Mouse (Mus musculus) CH12.LX (cell line): ENCODE measurements around the gene Rffl. TPM values are rescaled to one million over a fixed set of nuclear protein-coding genes. Genes with fewer than 3 reads are reported as not detected.

Source experiments
- DNase-seq: peaks from one replicate; pipeline ENCODE4 v3.0.0-alpha.2; 2013; ENCODE audit errors: extremely low read depth
- H3K27ac ChIP-seq: 2 replicates; pipeline ENCODE4 v1.5.1; 2012; ENCODE audit warnings: low read depth, mild to moderate bottlenecking, control low read depth, moderate library complexity; ENCODE audit not compliant: insufficient read depth
- H3K27me3 ChIP-seq: replicated peaks from 2 replicates; pipeline ENCODE3; 2012; ENCODE audit warnings: inconsistent platforms
- H3K36me3 ChIP-seq, 2 experiments: replicated peaks in 1 of 2; 2 replicates each; pipeline versions ENCODE3 to v1.6.1; 2012; ENCODE audit warnings: inconsistent platforms in 1 of 2, low read length in 1 of 2, mild to moderate bottlenecking in 1 of 2, mixed read lengths in 1 of 2, moderate library complexity in 1 of 2; ENCODE audit not compliant: control insufficient read depth in 1 of 2, insufficient read depth in 1 of 2
- H3K4me1 ChIP-seq, 2 experiments: 2 replicates each; pipeline ENCODE4 v1.6.1; 2012; ENCODE audit warnings: inconsistent platforms in 1 of 2, moderate library complexity in 1 of 2; ENCODE audit not compliant: insufficient read depth in 2 of 2, control insufficient read depth in 1 of 2
- H3K4me2 ChIP-seq: 2 replicates; pipeline ENCODE4 v1.6.1; 2012; ENCODE audit warnings: low read depth, mild to moderate bottlenecking, control low read depth; ENCODE audit not compliant: poor library complexity, insufficient read depth, severe bottlenecking
- H3K4me3 ChIP-seq, 3 experiments: fragments of 150-350 bp in 1 of 3; sonication (generic) in 1 of 3; replicated peaks in 1 of 3; 2 replicates each; pipeline versions ENCODE3 to v1.5.1; 2011 to 2012; ENCODE audit warnings: low read depth in 2 of 3, low read length in 2 of 3, mild to moderate bottlenecking in 2 of 3, moderate library complexity in 2 of 3, control low read depth in 1 of 3, improper control_type of control experiment in 1 of 3, inconsistent platforms in 1 of 3, mixed read lengths in 1 of 3; ENCODE audit not compliant: poor library complexity in 1 of 3
- H3K79me2 ChIP-seq: replicated peaks from 2 replicates; pipeline ENCODE4 v1.6.1; 2012; ENCODE audit warnings: mild to moderate bottlenecking, moderate library complexity; ENCODE audit not compliant: control insufficient read depth, poor library complexity, insufficient read depth, severe bottlenecking; ENCODE audit errors: extremely low read depth
- H3K9ac ChIP-seq: 2 replicates; pipeline ENCODE4 v1.6.1; 2012; ENCODE audit warnings: low read depth, mild to moderate bottlenecking, control low read depth, moderate library complexity; ENCODE audit not compliant: insufficient read depth
- H3K9me3 ChIP-seq: replicated peaks from 2 replicates; pipeline ENCODE3; 2012; ENCODE audit warnings: low read length, inconsistent platforms, mixed read lengths
- BHLHE40 ChIP-seq: IDR thresholded peaks from 2 replicates; pipeline ENCODE4 v1.6.1; 2011; ENCODE audit warnings: mild to moderate bottlenecking, low read depth, low read length, improper control_type of control experiment
- CHD1 ChIP-seq: IDR thresholded peaks from 2 replicates; pipeline ENCODE4 v1.6.1; 2012; ENCODE audit warnings: low read depth, low read length, improper control_type of control experiment, inconsistent platforms
- ELF1 ChIP-seq: IDR thresholded peaks from 2 replicates; pipeline ENCODE4 v1.6.1; 2014; ENCODE audit warnings: low read depth, mild to moderate bottlenecking, inconsistent platforms, low read length, improper control_type of control experiment
- EP300 ChIP-seq: IDR thresholded peaks from 2 replicates; pipeline ENCODE4 v1.6.1; 2011; ENCODE audit warnings: low read length, improper control_type of control experiment
- ETS1 ChIP-seq: conservative IDR thresholded peaks from 2 replicates; pipeline ENCODE4 v1.6.1; 2012; ENCODE audit warnings: low read depth, mild to moderate bottlenecking, inconsistent platforms, low read length, improper control_type of control experiment, moderate library complexity
- GABPA ChIP-seq: IDR thresholded peaks from 2 replicates; pipeline ENCODE4 v1.6.1; 2012; ENCODE audit warnings: low read depth, low read length, improper control_type of control experiment, inconsistent platforms; ENCODE audit not compliant: insufficient replicate concordance
- HCFC1 ChIP-seq: IDR thresholded peaks from 2 replicates; pipeline ENCODE4 v1.6.1; 2012; ENCODE audit warnings: low read depth, mild to moderate bottlenecking, inconsistent platforms, low read length, improper control_type of control experiment
- IRF4 ChIP-seq: IDR thresholded peaks from 2 replicates; pipeline ENCODE4 v1.6.1; 2014; ENCODE audit warnings: low read depth, mild to moderate bottlenecking, inconsistent platforms, low read length, improper control_type of control experiment
- JUN ChIP-seq: IDR thresholded peaks from 2 replicates; pipeline ENCODE4 v1.6.1; 2011; ENCODE audit warnings: low read depth, mild to moderate bottlenecking, low read length, improper control_type of control experiment, moderate library complexity; ENCODE audit not compliant: insufficient read depth
- JUND ChIP-seq: conservative IDR thresholded peaks from 2 replicates; pipeline ENCODE4 v1.6.1; 2011; ENCODE audit warnings: low read depth, low read length, improper control_type of control experiment
- KAT2A ChIP-seq: IDR thresholded peaks from 2 replicates; pipeline ENCODE4 v1.6.1; 2012; ENCODE audit warnings: low read length, improper control_type of control experiment, inconsistent platforms; ENCODE audit not compliant: insufficient replicate concordance
- MAFK ChIP-seq: IDR thresholded peaks from 2 replicates; pipeline ENCODE4 v1.6.1; 2011; ENCODE audit warnings: low read length, improper control_type of control experiment; ENCODE audit not compliant: insufficient replicate concordance
- MAX ChIP-seq: IDR thresholded peaks from 2 replicates; pipeline ENCODE4 v1.6.1; 2011; ENCODE audit warnings: low read length, improper control_type of control experiment
- MAZ ChIP-seq: IDR thresholded peaks from 2 replicates; pipeline ENCODE4 v1.6.1; 2012; ENCODE audit warnings: low read depth, mild to moderate bottlenecking, inconsistent platforms, low read length, improper control_type of control experiment, moderate library complexity
- MXI1 ChIP-seq: IDR thresholded peaks from 2 replicates; pipeline ENCODE4 v1.6.1; 2011; ENCODE audit warnings: mild to moderate bottlenecking, low read depth, low read length, improper control_type of control experiment
- MYC ChIP-seq: IDR thresholded peaks from 2 replicates; pipeline ENCODE4 v1.6.1; 2011; ENCODE audit warnings: low read depth, mild to moderate bottlenecking, improper control_type of control experiment, low read length
- NELFE ChIP-seq: IDR thresholded peaks from 2 replicates; pipeline ENCODE4 v1.6.1; 2011; ENCODE audit warnings: low read depth, low read length, improper control_type of control experiment
- PAX5 ChIP-seq: IDR thresholded peaks from 2 replicates; pipeline ENCODE4 v1.6.1; 2012; ENCODE audit warnings: low read length, inconsistent platforms, mixed read lengths
- POLR2A ChIP-seq: IDR thresholded peaks from 2 replicates; pipeline ENCODE4 v1.6.1; 2011; ENCODE audit warnings: low read depth, mild to moderate bottlenecking, improper control_type of control experiment, low read length
- SIN3A ChIP-seq: IDR thresholded peaks from 2 replicates; pipeline ENCODE4 v1.6.1; 2012; ENCODE audit warnings: low read length, improper control_type of control experiment, inconsistent platforms
- SMC3 ChIP-seq: IDR thresholded peaks from 2 replicates; pipeline ENCODE4 v1.6.1; 2011; ENCODE audit warnings: low read depth, low read length, improper control_type of control experiment
- TCF12 ChIP-seq: IDR thresholded peaks from 2 replicates; pipeline ENCODE4 v1.6.1; 2014; ENCODE audit warnings: low read depth, mild to moderate bottlenecking, inconsistent platforms, low read length, improper control_type of control experiment
- UBTF ChIP-seq: IDR thresholded peaks from 2 replicates; pipeline ENCODE4 v1.6.1; 2012; ENCODE audit warnings: low read depth, mild to moderate bottlenecking, inconsistent platforms, low read length, improper control_type of control experiment, moderate library complexity
- USF1 ChIP-seq: IDR thresholded peaks from 2 replicates; pipeline ENCODE4 v1.6.1; 2014; ENCODE audit warnings: low read depth, mild to moderate bottlenecking, inconsistent platforms, low read length, improper control_type of control experiment
- USF2 ChIP-seq: conservative IDR thresholded peaks from 2 replicates; pipeline ENCODE4 v1.6.1; 2011; ENCODE audit warnings: low read depth, low read length, improper control_type of control experiment
- ZC3H11A ChIP-seq: IDR thresholded peaks from 2 replicates; pipeline ENCODE4 v1.6.1; 2012; ENCODE audit warnings: low read depth, mild to moderate bottlenecking, inconsistent platforms, low read length, improper control_type of control experiment
- ZKSCAN1 ChIP-seq: IDR thresholded peaks from 2 replicates; pipeline ENCODE4 v1.6.1; 2012; ENCODE audit warnings: low read depth, inconsistent platforms, low read length, improper control_type of control experiment, borderline replicate concordance
- ZMIZ1 ChIP-seq: IDR thresholded peaks from 2 replicates; pipeline ENCODE4 v1.6.1; 2012; ENCODE audit warnings: low read depth, mild to moderate bottlenecking, inconsistent platforms, low read length, improper control_type of control experiment
- ZNF384 ChIP-seq: IDR thresholded peaks from 2 replicates; pipeline ENCODE4 v1.6.1; 2012; ENCODE audit warnings: low read depth, low read length, improper control_type of control experiment, inconsistent platforms
- dilution Hi-C: fragments of 300-500 bp; cut with MboI; formaldehyde crosslinking; loops from 2 replicates; pipeline ENCODE4 v1.14.3; 2020; ENCODE audit warnings: low sequenced_read_pairs; ENCODE audit not compliant: extremely low pct_unique_long_range_greater_than_20kb, extremely low pct_ligation_motif_present
- in situ Hi-C: fragments of 300-500 bp; cut with MboI; formaldehyde crosslinking; loops from 3 replicates; pipeline ENCODE4 v1.14.3; 2019; ENCODE audit warnings: low sequenced_read_pairs, low pct_ligation_motif_present, low pct_unique_long_range_greater_than_20kb, mixed read lengths
- polyA plus RNA-seq: library from polyadenylated mRNA; unstranded; fragments of >175 nt; gene quantifications from 2 replicates; pipeline ENCODE4 v1.2.1, GENCODE M21; 2012; ENCODE audit warnings: low read depth; ENCODE audit not compliant: insufficient read length
- total RNA-seq, 2 experiments: library from RNA; depleted of rRNA; stranded (reverse); fragments of 300-350 nt in 1 of 2; fragments of >200 nt in 1 of 2; gene quantifications; 2 replicates each; pipeline ENCODE4 v1.2.3; 2012 to 2014

Rffl gene
- total and polyA plus RNA-seq, 3 experiments = 1.2 to 16.5 (median 3.0) TPM

DNA sequence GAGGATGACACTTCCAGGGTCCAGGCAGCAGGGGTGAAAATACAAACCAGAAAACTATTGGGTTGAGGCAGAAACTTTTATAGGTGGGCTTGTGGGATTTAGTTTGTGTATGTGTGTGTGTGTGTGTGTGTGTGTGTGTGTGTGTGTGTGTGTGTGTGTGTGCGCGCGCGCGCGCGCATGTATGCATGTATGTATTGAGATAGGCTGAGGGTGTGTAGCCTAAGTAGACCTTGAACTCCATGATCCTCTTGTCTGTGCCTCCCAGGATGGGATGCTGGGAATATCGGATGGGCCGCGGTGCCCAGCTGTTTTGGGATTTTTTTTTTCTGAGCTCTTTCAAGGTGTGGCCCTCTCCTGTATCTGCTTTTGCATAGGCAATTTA is 37.6 kb upstream of the Rffl start:
- H3K36me3 ChIP-seq = peaks cover 30 to 37% of the 10 kb centered on the region in 2 experiments
- H3K4me1 ChIP-seq = peaks cover 3 to 29% of the 10 kb centered on the region in 2 experiments; a peak in 2 of 4 replicates
- DNase-seq = no peak
- peak overlapping the region in 2 of 3 experiments; percentile 31 to 84 for H3K4me3 ChIP-seq
- peak overlapping the region; percentile 53; the same call in 1 of the 2 replicates for H3K9ac ChIP-seq
- H3K4me2 ChIP-seq = peak overlapping the region; percentile 65
- no peak overlapping the region for H3K27ac ChIP-seq
- H3K79me2 ChIP-seq = peaks cover 16% of the 10 kb centered on the region
- dilution Hi-C loops = no loop called here
- H3K27me3 ChIP-seq = peaks cover 25% of the 10 kb centered on the region
- TF ChIP-seq NELFE (no peak), USF2 (no peak), JUND (no peak), ETS1 (no peak)
- in situ Hi-C loops = loop anchor here (25.0 kb wide), 2 partner anchors 279 to 504 kb away; partner anchors contain the start of genes Rasl10b, Slfn3 and Slfn4
- no peaks in the 10 kb centered on the region for H3K9me3 ChIP-seq

DNA sequence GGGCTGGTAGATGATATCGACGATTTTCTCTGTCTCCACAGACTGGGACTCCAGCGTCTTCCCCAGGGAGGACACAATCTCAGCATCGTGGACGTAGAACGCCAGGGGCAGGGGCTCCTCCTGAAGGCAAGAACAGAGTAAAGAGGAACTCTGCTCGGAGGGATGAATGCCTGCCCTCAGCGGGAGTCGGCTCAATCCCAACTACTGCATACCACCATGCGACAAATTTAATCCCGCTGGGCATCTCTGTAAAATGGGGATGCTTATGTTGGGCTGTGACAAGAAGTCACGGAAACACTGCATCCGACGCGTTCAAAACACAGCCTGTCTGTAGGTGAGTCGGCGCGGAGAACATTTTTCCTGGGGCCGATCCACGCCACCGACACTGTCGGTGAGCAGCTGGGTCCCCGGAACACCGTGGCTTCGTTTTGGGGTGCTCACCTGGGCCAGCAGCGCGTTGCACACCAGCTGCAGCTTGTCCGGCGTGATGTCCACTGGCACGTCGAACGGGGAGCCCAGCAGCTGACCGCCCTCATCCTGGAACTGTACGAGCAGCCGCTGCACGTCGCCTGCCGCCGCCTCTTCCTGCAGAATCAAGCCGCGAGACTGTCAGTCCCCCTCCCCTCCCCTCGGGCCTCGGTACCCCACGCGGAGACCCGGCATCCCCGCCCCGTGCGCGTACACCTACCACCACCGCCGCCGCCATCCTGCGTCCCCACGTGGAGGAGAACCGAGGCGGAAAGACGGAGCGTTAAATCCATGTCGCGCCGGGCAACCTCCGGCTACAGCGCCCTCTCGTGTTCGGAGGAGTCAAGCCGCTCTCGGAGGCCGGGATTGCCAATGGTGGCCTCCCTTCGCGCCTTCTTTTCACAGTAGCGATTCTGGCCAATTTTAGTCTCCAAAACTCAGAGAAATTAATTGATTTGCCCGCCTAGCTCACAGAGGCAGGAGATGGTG is 36.9 kb upstream of the Rffl start, which contains the start of gene Nle1:
Nle1 (minus strand) TSS at position 761 of the 957 bp plus-strand sequence.
- Histone ChIP-seq H3K36me3 (peaks cover 37 to 44% of the 10 kb centered on the region in 2 experiments), H3K9ac (peak within 1 kb of the TSS; percentile 69), H3K4me1 (peaks cover 3 to 29% of the 10 kb centered on the region in 2 experiments; a peak in 2 of 4 replicates), H3K27me3 (peaks cover 18% of the 10 kb centered on the region), H3K4me3 (peak within 1 kb of the TSS; percentile 81 to 90 (median 84)), H3K9me3 (no peaks in the 10 kb centered on the region), H3K79me2 (peaks cover 16% of the 10 kb centered on the region), H3K4me2 (peak within 1 kb of the TSS; percentile 85), H3K27ac (no peak within 1 kb of the TSS)
- in situ Hi-C loops (loop anchor here (25.0 kb wide), 2 partner anchors 279 to 504 kb away; partner anchors contain the start of genes Rasl10b, Slfn3 and Slfn4), dilution Hi-C loops (no loop called here)
- peak; percentile 95 for DNase-seq
- no peak for TF ChIP-seq MAZ
- peak; percentile 98 for TF ChIP-seq MAX
- no peak for TF ChIP-seq UBTF
- no peak for TF ChIP-seq PAX5
- TF ChIP-seq ZKSCAN1 = no peak
- peak; percentile 98 for TF ChIP-seq MYC
- TF ChIP-seq MAFK = no peak
- TF ChIP-seq USF2 = no peak
- TF ChIP-seq NELFE = peak; percentile 88
- TF ChIP-seq MXI1 = peak; percentile 100
- TF ChIP-seq ZNF384 = no peak
- peak; percentile 49 for TF ChIP-seq SMC3
- TF ChIP-seq JUN = no peak
- peak; percentile 92 for TF ChIP-seq POLR2A
- no peak for TF ChIP-seq ZC3H11A
- 0 out of 2 replicates have a peak, but pooled peaks have one; percentile 14 for TF ChIP-seq ETS1
- TF ChIP-seq EP300 = no peak
- peak; percentile 96 for TF ChIP-seq SIN3A
- peak; percentile 97 for TF ChIP-seq GABPA
- TF ChIP-seq HCFC1 = peak; percentile 86
- TF ChIP-seq CHD1 = no peak
- TF ChIP-seq USF1 = peak; percentile 73
- TF ChIP-seq ZMIZ1 = no peak; the same call in 1 of the 2 replicates
- TF ChIP-seq TCF12 = peak; percentile 97
- peak; percentile 40; the same call in 1 of the 2 replicates for TF ChIP-seq BHLHE40
- no peak for TF ChIP-seq JUND
- TF ChIP-seq IRF4 = peak; percentile 72
- TF ChIP-seq KAT2A = 0 out of 2 replicates have a peak, but pooled peaks have one; percentile 53
- peak; percentile 76 for TF ChIP-seq ELF1
